Mouse (Mus musculus) thymus, adult 18-20 months (tissue): ENCODE measurements at regions not wholly inside any gene's neighbourhood (a gene's known extent, or its start where the extent isn't known, plus 50 kb on each side); places are given as distances from the start of the nearest gene placed in this dataset.
"Not testable (repeated sequence)": the region's sequence is repeated elsewhere in the genome, so short reads cannot be mapped to it uniquely, and the experiment has no call there.

Experiments used
- DNase-seq, 2 experiments: peaks; one replicate each; pipeline ENCODE4 v3.0.0; 2022; ENCODE audit warnings: mixed read lengths in 2 of 2

DNA sequence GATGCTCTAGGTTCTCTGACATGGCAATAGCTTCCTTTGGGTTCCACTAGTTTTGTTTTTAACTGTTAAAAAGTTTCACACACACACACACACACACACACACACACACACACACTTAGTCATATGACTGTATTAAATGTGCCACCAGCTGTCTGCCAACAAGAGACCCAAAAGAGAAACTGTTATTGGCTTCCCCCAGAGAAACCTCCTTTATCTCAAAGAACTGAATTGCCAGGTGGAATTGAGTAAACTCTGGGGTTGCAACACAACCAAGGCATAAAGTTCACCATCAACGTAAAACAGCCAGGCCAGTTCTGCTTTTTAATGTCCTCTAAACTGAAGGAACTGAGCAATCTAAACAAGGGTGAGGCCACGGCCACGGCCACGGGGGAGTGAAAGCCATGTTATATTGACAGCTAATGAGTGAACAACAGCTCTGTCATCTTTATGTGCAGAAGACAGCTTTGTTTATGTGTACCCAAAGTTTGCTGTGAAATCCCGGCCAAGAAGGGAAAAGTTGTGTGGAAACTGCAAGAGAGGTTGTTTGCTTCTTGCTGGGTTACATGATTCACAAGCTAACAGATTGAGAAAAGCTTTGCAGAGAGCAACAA, 69.3 kb downstream of the Btg1 start:
- DNase-seq = no peak

DNA sequence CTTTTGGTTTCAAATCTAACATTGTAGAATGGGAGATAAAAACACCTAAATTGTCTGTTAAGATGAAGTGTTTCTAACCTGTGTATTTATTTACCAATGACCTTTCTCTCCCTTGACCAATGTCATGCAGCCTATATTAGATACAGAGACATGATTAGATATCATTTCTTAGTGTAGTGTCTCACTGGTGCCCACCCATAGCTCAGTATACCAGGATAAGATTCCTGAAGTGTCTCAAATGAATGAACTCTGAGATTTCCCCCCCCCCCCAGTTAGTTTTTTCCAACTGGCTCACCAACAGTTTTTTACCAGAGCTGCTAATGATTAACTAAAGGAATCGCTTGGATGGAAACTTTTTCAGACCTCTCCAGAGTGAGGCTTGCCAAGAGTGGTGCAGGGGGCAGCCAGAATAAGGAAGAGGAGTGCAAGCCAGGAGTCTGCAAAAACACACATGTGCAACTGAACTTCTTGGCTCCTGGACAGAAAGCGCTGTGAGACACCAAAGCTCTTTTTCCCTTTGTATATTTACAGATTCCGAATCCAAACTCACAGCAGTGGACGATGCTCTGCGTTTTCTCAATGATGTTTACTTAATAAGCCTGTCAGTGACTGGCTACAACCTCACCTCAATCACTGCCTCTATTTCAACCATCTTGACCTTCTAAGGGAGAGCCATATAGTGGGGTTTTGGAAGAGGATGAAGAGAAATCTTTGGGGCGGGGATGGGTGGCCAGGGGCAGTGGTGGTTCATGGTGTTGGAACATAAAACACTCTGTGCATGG, 70.0 kb downstream of the Btg1 start:
- DNase-seq = no peak

DNA sequence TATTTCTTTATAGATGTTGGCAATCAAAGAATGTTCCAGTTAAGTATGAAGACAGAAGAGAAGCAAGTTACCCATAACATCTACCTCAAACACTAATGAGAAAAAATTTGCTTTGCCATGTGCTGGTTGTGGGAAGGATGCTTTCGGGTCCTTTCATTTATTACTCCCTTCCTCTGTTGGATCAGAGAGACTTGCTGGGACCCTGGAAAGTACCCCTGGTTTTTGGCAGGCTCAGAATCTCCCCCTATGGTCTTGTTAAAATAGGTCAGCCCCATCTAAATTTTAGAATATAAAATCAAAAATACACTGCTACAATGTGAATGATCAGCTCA, 70.6 kb downstream of the Btg1 start:
- DNase-seq = no peak

DNA sequence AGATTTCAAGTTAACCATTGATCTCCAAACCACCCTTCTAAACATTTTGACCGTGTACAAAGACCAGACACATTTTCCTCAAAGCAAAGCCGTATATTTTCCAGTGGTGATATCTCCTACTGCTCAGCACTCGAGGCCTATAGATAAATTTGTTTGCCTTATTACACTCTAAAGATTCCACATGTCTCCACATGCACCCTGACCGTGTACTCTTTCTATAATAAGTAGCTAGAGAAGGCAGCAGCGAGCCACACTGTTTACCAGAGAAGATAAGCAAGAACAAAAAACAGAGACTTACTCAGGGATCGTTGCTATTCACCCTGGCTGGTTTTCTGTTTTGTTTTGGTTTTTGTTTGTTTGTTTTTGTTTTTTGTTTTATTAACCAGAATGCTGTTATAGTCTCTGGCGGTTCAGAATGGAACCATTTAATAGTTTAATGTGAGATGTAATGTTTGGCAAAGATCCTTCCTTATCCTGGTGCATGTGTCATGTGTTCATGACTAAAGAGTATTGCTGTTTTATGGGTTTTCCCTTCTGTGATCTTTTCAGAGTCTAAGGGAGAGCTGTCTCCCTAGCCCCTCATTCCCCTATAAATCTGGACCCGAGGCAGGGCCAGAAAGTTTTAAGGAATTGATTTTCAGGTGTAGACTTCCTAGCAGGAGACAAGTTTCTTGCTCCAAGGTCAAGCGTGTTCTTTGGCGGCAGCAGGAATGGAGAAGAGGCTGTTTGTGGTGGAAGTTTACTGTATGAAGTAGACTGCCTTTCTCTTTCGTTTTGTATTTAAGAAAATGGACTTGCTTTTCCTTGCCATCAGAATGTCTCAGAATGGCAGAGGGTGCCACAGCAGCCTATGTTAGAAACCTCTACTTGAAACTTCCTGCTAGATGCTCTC, 73.4 kb downstream of the Btg1 start:
- no peak for DNase-seq

DNA sequence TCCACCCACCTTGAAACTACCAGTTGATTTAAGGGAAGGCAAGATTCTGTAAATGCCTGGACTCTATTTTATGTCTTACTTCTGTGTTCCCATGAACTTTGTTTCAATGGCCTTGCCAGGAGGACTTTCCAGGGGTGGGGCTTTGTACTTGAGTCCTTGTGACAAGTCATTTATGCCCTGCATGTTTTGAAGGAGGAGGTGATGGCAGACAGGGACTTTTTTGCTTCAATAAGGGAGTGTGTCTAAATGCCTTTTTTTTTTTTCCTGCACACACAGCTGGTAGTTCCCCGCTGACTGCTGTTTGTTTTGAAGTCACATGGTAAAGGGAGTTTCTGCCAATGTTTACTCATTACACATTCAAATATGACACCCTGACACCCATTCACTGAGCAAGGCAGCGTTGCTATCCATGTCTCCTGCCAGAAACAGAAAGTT, 74.1 kb downstream of the Btg1 start:
- DNase-seq = peak; percentile 21 to 57

DNA sequence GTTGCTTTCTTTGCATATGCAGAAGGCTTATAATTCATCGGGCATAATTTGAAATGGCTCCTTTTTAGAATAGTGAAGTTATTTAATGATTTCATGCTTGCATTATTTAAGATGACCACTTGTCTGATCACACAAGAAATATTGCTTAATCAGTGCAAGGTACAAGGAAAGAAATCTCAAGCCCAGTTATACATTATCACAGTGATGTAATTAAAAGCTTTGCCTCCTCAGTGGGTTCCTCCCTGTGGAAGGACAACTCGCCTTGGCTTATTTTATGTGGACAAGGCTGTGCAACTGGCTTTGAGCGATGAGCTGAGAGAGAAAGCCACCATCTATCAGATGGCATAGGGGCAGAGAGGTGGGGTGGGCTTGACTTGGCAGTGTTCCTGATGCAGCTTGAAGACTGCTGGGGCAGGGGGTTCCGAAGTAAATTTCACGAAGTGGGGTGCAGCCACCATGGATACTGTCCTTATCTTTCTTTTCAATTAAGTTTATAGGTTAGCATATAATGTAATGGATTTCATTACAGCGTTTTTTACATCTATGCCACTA, 74.6 kb downstream of the Btg1 start:
- peak in 1 of 2 experiments; percentile 19 for DNase-seq

DNA sequence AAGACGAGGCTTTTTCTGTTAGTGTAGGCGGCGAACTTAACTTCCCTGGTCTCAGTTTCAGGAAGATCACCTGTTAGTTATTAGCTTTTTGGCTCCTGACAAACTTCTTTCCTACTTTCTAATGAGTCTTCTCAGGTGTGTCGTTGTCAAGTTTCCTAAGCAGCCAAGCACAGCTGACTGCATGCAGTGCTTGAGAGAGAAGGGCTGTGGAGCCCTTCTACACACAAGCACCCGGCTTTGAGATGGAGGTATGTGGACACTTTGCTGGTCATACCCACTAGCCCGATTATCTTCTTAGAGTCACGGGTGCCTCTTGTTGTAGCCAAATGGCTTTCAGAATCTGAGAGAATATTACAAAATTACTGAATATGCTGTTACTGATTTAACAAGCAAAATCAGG, 76.0 kb downstream of the Btg1 start:
- no peak for DNase-seq

DNA sequence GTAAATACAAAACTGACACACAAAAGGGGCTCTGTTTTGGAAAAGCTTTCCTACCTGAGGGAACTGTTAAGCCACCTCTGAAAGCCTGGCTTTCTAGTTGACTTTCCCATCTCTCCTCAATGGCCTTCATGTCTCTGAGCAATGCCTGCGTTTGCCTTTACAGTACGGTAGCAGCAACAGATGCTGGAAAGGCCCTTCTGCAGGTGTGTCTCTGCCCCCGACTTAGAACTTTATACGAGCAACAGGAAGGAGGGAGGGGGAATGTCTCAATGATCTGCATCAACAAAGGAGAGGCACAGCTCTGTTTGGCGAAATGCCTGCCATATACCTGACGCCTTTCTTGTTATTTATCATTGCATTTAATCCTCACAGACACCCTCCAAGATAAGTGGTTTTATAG, 77.0 kb downstream of the Btg1 start:
- peak; percentile 50 to 81 for DNase-seq

DNA sequence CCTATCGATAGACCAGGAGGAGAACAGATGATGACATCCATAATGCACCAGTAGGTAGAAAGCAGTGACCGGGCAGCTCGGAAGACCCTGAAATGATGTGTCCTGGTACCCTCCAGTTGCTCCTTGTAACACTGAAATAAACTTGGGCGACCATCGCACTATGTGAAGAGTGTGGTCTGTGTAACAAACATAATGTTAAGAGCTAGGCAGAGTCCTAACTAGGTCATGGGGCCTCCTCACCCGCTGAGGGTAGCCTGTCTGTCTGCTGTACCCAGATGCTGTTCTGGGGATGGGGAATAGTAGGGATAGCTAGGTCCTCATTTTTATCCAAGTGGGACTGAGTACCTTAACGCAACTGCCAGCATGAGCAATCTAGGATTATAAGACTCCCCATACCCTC, 79.8 kb downstream of the Btg1 start:
- peak in 1 of 2 experiments; percentile 38 for DNase-seq

DNA sequence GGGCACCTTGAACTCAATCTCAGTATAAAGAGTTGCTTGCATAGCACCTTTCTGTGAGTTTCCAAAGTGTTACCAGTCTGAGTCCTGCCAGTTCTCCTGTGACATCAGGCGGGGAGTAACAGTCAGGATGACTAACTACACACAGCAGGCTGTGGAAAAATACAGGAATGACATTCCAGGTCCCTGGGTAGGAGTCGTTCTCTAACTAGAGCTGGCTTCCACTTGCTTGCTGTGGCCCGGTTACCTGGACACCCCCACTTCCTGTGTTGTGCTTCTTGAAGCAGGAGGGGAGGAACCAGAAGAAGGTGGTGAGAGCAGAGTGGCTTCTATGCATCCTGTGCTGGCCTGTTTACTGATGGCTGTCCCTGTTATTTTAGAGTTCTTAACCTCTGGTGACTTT, 81.0 kb downstream of the Btg1 start:
- peak; percentile 60 to 78 for DNase-seq

DNA sequence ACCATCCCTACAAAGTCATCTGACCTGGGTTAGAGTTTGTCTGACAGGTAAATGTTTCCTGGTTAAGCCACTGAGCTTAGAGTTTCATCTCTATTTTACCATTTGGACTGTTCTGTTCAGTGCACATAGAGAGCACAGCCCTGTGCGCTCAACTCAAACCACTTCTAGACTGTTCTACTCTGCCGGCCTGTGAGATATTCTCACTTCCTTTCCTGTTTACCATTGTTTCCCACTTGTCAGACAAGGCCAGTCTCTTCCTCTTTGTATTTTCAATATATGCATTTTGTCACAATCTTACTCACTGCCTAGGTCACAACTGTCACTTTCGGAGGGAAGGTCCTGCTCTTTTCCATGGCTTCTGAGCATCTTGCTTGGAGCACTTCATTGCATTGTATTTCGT, 89.8 kb downstream of the Btg1 start:
- DNase-seq = no peak

DNA sequence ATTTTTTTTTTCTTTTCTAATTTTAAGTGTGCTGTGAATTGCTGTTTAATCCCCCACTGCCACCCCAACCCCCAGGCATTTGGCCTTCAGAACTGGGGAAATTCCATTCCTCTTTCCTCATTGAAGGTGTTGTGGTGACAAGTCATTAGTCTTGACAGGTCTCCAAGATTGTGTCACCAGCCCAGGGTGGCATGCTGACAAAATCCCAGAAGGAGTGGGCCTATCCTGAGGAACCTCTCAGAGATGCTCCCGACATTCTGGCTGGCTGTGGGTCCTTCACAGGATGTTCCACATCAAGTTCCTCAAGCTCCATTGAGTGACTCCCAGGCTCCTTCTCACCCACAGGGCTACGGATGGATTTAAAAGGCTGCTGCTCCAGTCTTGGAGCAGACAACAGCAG, 91.7 kb downstream of the Btg1 start:
- no peak for DNase-seq

DNA sequence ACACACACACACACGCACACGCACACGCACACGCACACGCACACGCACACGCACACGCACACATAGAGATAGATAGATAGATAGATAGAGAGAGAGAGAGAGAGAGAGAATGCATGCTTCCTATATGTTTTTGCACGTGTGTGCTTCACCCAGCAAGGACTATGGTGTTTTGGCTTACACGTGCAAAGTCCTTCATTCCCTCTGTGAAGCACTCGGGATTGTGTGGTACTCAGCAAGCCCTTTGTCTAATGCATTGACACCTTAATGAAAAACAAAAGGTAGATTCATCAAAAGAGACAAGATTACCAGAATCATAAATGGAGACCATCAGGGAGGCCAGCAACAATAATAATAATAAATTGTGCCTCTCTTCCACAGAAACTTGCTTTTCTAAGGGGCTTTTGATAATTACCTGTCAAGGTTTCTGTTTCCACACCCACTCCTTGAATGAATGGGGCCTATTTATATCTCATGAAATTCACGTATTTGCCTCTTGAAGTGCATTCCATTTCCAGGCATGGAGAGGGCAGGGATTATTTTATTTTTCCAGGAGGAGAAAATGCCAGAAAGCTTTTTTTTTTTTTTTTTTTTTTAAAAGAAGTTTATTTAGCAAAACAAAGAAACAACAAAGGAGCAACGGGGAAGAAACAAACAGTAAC, 93.0 kb downstream of the Btg1 start:
- DNase-seq = no peak

DNA sequence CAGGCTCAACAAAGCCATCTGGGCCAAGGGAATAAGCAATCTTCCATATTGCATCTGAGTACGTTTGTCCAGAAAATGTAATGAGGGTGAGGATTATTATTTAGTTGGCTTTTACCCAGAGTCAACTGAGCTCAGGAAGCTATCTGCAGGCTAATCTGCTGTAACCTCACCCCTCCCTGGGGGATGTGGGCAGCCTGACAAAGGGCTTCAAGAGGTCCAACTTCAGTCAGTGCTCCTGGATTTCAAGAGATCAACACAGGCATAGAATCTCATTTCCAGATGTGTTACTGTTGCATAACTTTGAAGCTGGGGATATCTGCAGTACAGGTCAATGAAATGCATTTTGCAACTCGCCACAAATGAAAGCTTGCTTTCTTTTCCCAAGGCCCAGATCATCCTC, 95.2 kb downstream of the Btg1 start:
- DNase-seq = no peak

DNA sequence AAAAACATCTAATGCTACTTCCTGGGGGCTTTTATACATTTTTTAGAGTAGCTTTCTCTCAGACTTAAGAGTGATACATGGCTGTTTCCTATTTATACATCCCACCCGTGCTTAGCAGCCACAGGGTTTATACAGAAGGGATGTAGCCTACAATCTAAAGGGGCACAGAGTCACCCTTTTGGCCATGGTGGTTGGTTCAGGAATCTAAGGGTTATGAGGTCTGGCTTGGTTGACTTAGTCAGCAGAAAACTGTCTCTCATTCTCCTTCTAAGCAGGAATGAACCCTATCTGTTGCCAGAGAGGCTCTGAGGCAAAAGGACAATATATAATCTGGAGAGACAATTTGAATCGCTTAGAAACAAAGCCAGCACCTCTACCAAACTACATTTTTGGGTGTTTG, 97.9 kb downstream of the Btg1 start:
- DNase-seq = no peak

DNA sequence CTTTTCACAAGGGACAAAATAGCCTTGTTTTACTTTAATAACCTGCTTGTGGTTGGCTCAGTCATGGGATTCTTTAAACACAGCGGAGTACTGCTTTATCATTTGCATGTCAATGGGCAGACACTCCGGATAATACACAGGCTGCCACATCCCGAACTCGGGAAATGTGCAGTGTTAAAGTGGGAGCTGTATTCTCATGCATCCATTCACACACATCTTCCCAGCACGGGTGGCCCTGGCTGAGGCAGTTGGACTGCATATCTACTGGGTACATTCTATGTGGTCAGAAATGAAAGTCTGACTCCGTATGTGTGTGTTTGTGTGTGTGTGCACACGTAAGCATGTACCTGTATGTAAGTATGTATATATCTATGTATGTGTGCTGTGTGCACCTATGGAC, 100.5 kb downstream of the Btg1 start:
- no peak for DNase-seq

DNA sequence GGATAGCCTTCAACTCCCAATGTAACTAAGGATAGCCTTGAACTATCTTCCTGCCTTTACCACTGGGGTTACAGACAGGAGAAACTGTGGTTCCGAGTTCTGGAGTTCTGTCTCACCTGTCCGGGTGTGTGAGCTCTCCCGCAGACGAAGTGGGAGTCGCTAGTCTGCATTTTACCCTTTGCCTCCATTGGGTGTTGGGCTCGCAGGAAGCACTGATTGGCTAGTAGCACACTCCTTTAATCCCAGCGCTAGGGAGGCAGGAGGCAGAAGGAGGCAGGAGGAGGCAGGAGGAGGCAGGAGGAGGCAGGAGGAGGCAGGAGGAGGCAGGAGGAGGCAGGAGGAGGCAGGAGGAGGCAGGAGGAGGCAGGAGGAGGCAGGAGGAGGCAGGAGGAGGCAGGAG, 101.9 kb downstream of the Btg1 start:
- DNase-seq = not testable (repeated sequence)

DNA sequence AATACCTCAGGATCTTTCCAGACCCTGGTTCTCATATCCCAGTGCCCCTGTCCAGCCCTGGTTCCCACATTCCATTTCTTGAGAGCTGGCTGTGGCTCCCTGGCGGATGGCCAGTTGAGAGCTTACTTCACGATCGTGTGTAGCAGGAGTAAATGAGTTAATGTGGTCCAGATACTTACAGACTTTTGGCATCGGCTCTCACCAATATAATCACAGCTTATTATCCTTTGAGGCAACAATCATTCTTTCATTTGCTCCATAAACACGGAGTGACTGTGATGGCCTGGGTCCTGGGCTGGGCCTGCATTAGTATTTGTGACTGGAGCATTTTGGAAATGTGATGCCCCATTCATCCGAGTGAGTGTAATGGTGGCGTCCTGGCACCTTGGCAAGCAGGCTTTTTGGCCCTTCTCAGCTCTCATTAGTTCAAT, 103.5 kb downstream of the Btg1 start:
- DNase-seq = no peak

DNA sequence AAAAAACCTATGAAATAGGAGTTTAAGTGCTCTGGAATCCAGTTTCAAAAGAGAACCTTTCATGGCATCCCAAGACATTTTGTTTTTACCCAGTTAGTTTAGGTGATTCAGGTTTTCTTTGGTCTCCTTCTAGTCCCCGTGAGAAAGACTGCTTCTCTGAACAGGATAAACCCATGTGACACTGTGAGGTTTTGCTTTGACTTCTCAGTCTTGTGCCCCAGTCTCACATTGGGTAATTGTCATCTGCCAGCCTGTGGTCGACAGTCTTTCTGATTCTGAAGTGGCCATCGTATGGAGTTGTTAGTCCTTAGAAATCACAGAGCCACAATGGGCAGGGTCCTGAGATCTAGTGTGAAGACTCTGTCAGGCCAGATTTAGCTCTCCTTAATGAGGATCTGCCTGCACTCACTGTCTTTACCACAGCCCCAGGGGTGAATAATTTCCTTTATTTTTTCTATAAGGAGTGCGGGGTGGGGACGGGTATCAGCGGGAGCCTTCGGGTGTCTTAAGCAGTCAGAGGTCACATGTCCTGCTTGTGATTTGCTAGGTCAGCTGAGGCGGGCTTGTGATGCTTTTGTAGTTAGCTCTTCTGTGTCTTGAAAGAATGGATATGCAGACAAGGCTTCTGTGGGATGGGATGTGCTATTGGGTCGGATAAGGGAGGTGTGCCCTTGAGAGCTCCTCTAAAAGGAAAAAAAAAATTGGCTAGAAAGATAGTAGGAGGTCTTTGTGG, 104.3 kb downstream of the Btg1 start:
- peak in 1 of 2 experiments; percentile 25 for DNase-seq

DNA sequence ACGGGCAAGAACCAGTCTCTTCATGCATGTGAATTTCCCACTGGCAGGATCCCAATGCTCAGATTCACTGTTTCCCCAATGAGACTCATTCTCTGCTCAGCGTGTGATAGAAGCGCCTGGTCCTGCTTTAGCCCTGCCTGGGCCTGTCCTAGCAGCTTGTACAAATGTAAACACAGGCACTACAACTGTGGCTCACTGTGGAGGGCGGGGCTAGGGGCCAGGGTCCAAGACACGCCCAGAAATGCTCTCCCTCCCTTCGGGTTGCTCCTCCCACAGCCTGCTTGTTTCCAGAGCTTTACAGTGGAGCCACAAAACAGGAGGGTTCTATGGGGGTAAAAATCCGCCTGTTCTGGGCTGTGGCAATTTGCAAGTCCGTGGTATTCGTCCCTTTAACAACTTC, 105.7 kb downstream of the Btg1 start:
- DNase-seq = peak; percentile 52 to 65

DNA sequence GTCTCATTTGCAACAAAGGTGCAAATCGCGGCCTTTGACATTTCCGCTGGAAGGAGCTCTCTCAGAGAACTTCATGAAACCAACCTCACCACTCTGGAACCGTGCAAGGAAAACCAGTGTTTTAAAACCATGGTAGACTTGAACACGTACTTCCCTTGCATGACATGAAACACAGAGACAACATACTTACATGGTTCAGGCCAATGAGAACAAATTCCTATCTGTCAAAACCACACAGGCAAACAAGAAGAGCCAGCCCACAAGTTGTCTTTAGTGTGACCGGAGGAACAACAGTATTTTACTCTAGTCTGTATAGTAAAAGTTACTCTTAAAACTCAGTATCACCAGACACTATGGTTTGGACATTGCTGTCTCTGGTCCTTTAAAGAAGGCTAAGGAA, 106.3 kb downstream of the Btg1 start:
- no peak for DNase-seq
